Mouse (Mus musculus) midbrain, embryonic 14.5 days (tissue): Measurements from ENCODE around the gene Actl10. TPM values are rescaled to one million over a fixed set of nuclear protein-coding genes. Genes with fewer than 3 reads are reported as not detected.

Experiments
- ATAC-seq: fragments of 200-750 bp; cut with Nextera tagmentation; 2 replicates; pipeline ENCODE4 v1.8.0; 2017; ENCODE audit warnings: moderate number of reproducible peaks, moderate library complexity; ENCODE audit not compliant: low FRiP score, low TSS enrichment
- DNase-seq: peaks from one replicate; pipeline ENCODE4 v3.0.0-alpha.2; 2015
- H3K27ac ChIP-seq: fragments of 300-500 bp; sonication (generic); replicated peaks from 2 replicates; pipeline ENCODE4 v1.5.1; 2014; ENCODE audit warnings: mild to moderate bottlenecking, low read depth, low read length, moderate library complexity
- H3K27me3 ChIP-seq: fragments of 300-500 bp; sonication (generic); 2 replicates; pipeline ENCODE4 v1.6.1; 2014; ENCODE audit warnings: low read length, control low read depth, mixed read lengths; ENCODE audit not compliant: control insufficient read depth, insufficient read depth
- H3K36me3 ChIP-seq: fragments of 300-500 bp; sonication (generic); 2 replicates; pipeline ENCODE4 v1.6.1; 2014; ENCODE audit warnings: low read length, control low read depth; ENCODE audit not compliant: control insufficient read depth, insufficient read depth
- H3K4me1 ChIP-seq: fragments of 300-500 bp; sonication (generic); 2 replicates; pipeline ENCODE4 v1.6.1; 2014; ENCODE audit warnings: mild to moderate bottlenecking, antibody characterized with exemption, low read length, control low read depth; ENCODE audit not compliant: control insufficient read depth, insufficient read depth
- H3K4me2 ChIP-seq: fragments of 300-500 bp; sonication (generic); 2 replicates; pipeline ENCODE4 v1.6.1; 2014; ENCODE audit warnings: mild to moderate bottlenecking, low read length, moderate library complexity
- H3K4me3 ChIP-seq: fragments of 300-500 bp; sonication (generic); replicated peaks from 2 replicates; pipeline ENCODE4 v1.5.1; 2014; ENCODE audit warnings: low read depth, low read length
- H3K9ac ChIP-seq: fragments of 300-500 bp; sonication (generic); replicated peaks from 2 replicates; pipeline ENCODE4 v1.6.1; 2014; ENCODE audit warnings: mild to moderate bottlenecking, low read length, moderate library complexity
- H3K9me3 ChIP-seq: fragments of 300-500 bp; sonication (generic); 2 replicates; pipeline ENCODE4 v1.6.1; 2016; ENCODE audit warnings: low read length, control low read depth, mixed read lengths; ENCODE audit not compliant: control insufficient read depth
- WGBS: fragments of 180-500 bp; shearing (Covaris S2); extraction: QIAGEN DNeasy Blood & Tissue Kit; methylation state at CpG from one replicate; pipeline ENCODE4 v1.1.7; 2014; 5-methylcytosine and 5-hydroxymethylcytosine counted together
- polyA plus RNA-seq: library from polyadenylated mRNA; unstranded; fragments of >200 nt; fragmentation: Nextera tagmentation; extraction: Ambion mirVana; gene quantifications from 2 replicates; pipeline ENCODE4 v1.2.1, GENCODE M21; 2014

Gene Actl10
- polyA plus RNA-seq, 1 experiment from 2014 or later, result 0.28 TPM

- no peaks in the 10 kb centered on the region for H3K4me1 ChIP-seq
- no peaks in the 10 kb centered on the region for H3K27me3 ChIP-seq
- H3K9me3 ChIP-seq, result no peaks in the 10 kb centered on the region
- H3K4me3 ChIP-seq, result no peak overlapping the region
- H3K27ac ChIP-seq, result no peak overlapping the region
- no peak overlapping the region for H3K4me2 ChIP-seq
- DNase-seq (no peak), ATAC-seq (no peak)
- H3K36me3 ChIP-seq, result peaks cover 66% of the 10 kb centered on the region
- H3K9ac ChIP-seq, result no peak overlapping the region
- WGBS, result 96% methylated on average over 2 of the region's 2 CpGs
These were observed 26.3 kb upstream of the Actl10 start for GRCm38 (mm10) chr2:154525285-154525684.

- peaks cover 72% of the 10 kb centered on the region for H3K36me3 ChIP-seq
- no peak for ATAC-seq
- H3K4me3 ChIP-seq, result no peak overlapping the region
- peak; percentile 25 for DNase-seq
- no peaks in the 10 kb centered on the region for H3K9me3 ChIP-seq
- no peaks in the 10 kb centered on the region for H3K4me1 ChIP-seq
- no peak overlapping the region for H3K27ac ChIP-seq
- WGBS, result 89% methylated on average over 3 of the region's 3 CpGs
- H3K4me2 ChIP-seq, result no peak overlapping the region
- no peaks in the 10 kb centered on the region for H3K27me3 ChIP-seq
- no peak overlapping the region for H3K9ac ChIP-seq
These were observed 25.0 kb upstream of the Actl10 start for GRCm38 (mm10) chr2:154526531-154526930.

GRCm38 (mm10) chr2:154532888-154533287, 18.7 kb upstream of the Actl10 start:
- DNase-seq, result peak; percentile 73
- no peak overlapping the region for H3K9ac ChIP-seq
- no peak for ATAC-seq
- no peak overlapping the region for H3K4me2 ChIP-seq
- H3K27me3 ChIP-seq, result no peaks in the 10 kb centered on the region
- WGBS, result 18% methylated on average over 3 of the region's 3 CpGs
- H3K9me3 ChIP-seq, result no peaks in the 10 kb centered on the region
- 0 out of 2 replicates have a peak, but pooled peaks cover 3% of the 10 kb centered on the region for H3K4me1 ChIP-seq
- H3K36me3 ChIP-seq, result peaks cover 67% of the 10 kb centered on the region
- peak overlapping the region; percentile 67 for H3K27ac ChIP-seq
- H3K4me3 ChIP-seq, result no peak overlapping the region

- DNase-seq (no peak), ATAC-seq (no peak)
- H3K9me3 ChIP-seq, result no peaks in the 10 kb centered on the region
- H3K4me3 ChIP-seq, result no peak overlapping the region
- H3K4me2 ChIP-seq, result no peak overlapping the region
- 95% methylated on average over 12 of the region's 12 CpGs for WGBS
- no peak overlapping the region; the same call in 1 of the 2 replicates for H3K9ac ChIP-seq
- H3K27ac ChIP-seq, result no peak overlapping the region
- no peaks in the 10 kb centered on the region for H3K27me3 ChIP-seq
- H3K4me1 ChIP-seq, result peaks cover 7% of the 10 kb centered on the region; the same call in 1 of the 2 replicates
- H3K36me3 ChIP-seq, result peaks cover 55% of the 10 kb centered on the region
These were observed 16.8 kb upstream of the Actl10 start for GRCm38 (mm10) chr2:154534704-154535270.

- Histone ChIP-seq H3K4me3 (no peak overlapping the region), H3K27ac (peak overlapping the region; percentile 37; the same call in 1 of the 2 replicates), H3K9me3 (no peaks in the 10 kb centered on the region), H3K4me1 (peaks cover 6% of the 10 kb centered on the region; the same call in 1 of the 2 replicates), H3K36me3 (peaks cover 29% of the 10 kb centered on the region), H3K27me3 (no peaks in the 10 kb centered on the region), H3K9ac (no peak overlapping the region; the same call in 1 of the 2 replicates), H3K4me2 (no peak overlapping the region)
- DNase-seq, result no peak
- no peak for ATAC-seq
- 51% methylated on average over 2 of the region's 2 CpGs for WGBS
These were observed 13.3 kb upstream of the Actl10 start for GRCm38 (mm10) chr2:154538310-154538709.

GRCm38 (mm10) chr2:154538710-154539109, 12.9 kb upstream of the Actl10 start:
- DNase-seq (no peak), ATAC-seq (no peak)
- Histone ChIP-seq H3K27ac (peak overlapping the region; percentile 37; the same call in 1 of the 2 replicates), H3K4me1 (peaks cover 4% of the 10 kb centered on the region; the same call in 1 of the 2 replicates), H3K9me3 (no peaks in the 10 kb centered on the region), H3K4me3 (no peak overlapping the region), H3K4me2 (no peak overlapping the region), H3K9ac (no peak overlapping the region; the same call in 1 of the 2 replicates), H3K36me3 (peaks cover 27% of the 10 kb centered on the region), H3K27me3 (no peaks in the 10 kb centered on the region)
- 58% methylated on average over 3 of the region's 3 CpGs for WGBS

GRCm38 (mm10) chr2:154539720-154540119, 11.9 kb upstream of the Actl10 start:
- Histone ChIP-seq H3K9ac (no peak overlapping the region), H3K4me1 (peaks cover 4% of the 10 kb centered on the region; the same call in 1 of the 2 replicates), H3K9me3 (no peaks in the 10 kb centered on the region), H3K4me3 (no peak overlapping the region), H3K4me2 (no peak overlapping the region), H3K27ac (no peak overlapping the region), H3K27me3 (no peaks in the 10 kb centered on the region), H3K36me3 (peaks cover 17% of the 10 kb centered on the region)
- DNase-seq, result peak; percentile 79
- 73% methylated on average over 3 of the region's 3 CpGs for WGBS
- no peak for ATAC-seq

GRCm38 (mm10) chr2:154541630-154542029, 9.9 kb upstream of the Actl10 start:
- Histone ChIP-seq H3K27ac (no peak overlapping the region), H3K4me2 (no peak overlapping the region), H3K4me1 (peaks cover 4% of the 10 kb centered on the region; the same call in 1 of the 2 replicates), H3K36me3 (peaks cover 4% of the 10 kb centered on the region; the same call in 1 of the 2 replicates), H3K9ac (no peak overlapping the region), H3K9me3 (no peaks in the 10 kb centered on the region), H3K27me3 (no peaks in the 10 kb centered on the region), H3K4me3 (no peak overlapping the region)
- no peak for DNase-seq
- no peak for ATAC-seq
- 85% methylated on average over 2 of the region's 2 CpGs for WGBS
